Mouse (Mus musculus) adrenal gland, postnatal 4 days (tissue): Measurements from ENCODE around the gene Rnf5. TPM values are rescaled to one million over a fixed set of nuclear protein-coding genes. Genes with fewer than 3 reads are reported as not detected.

ENCODE experiments used
- DNase-seq, 2 experiments: peaks; one replicate each; pipeline ENCODE4 v3.0.0; 2021 to 2022; ENCODE audit warnings: low spot score in 2 of 2, mixed read lengths in 2 of 2
- long read RNA-seq, 2 experiments: library from polyadenylated mRNA; stranded (forward); transcript quantifications; one replicate each; pipeline ENCODE4 v2.0.0; 2021
- total RNA-seq, 2 experiments: library from RNA; stranded (reverse); gene quantifications; 2 replicates each; pipeline ENCODE4 v1.2.3; 2021

The Rnf5 gene
- total RNA-seq, result 10 to 100 TPM; 66.5 to 74.2 TPM
- long read RNA-seq, experiment 1, transcript Rnf5-201 (6 exons, 1,238 nt), result major isoform, 83 of 103 reads
- long read RNA-seq, experiment 1, partial matches to known transcripts, result 4 of 103 reads
- long read RNA-seq, experiment 1, other reads (novel, unspliced or antisense), result 13 of 103 reads
- long read RNA-seq, experiment 2, transcript Rnf5-203 (4 exons, 850 nt), result minor isoform, 5 of 102 reads
- long read RNA-seq, experiment 2, transcript Rnf5-201 (6 exons, 1,238 nt), result major isoform, 77 of 102 reads
- long read RNA-seq, experiment 2, partial matches to known transcripts, result 3 of 102 reads
- long read RNA-seq, experiment 2, other reads (novel, unspliced or antisense), result 17 of 102 reads

DNA sequence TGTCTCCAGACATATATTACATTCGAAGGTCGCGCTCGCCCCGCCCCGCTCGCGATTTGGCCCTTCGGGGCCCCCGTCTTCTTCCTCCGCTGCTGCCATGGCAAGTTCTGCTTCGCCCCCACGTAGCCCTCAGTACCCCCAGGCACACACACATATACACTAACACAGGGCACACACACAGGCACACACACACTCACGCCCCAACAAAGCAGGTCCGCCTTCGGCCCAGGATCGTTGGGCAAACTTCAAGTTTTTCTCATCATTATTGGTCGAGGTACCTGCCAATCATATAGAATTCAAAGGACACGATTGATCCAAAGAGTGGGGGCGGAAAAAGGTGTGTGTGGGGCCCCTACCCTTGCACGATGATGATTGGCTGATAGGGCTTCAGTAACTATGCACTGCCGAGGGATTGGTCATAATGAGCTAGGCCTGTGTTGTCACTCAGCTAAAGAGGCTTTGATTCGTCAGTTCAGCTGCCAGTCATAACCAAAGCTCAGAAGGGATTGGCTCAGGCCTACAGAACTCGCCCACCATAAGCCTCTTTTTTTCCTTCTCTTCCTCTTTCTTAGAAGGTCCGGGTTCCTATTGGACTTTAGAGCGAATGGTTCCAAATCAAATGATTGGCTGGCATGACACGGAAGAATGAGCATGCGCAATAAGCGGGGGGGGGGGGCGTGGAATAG lies at the start of gene Rnf5:
Rnf5 (minus strand) TSS at position 316 of the 686 bp plus-strand sequence.
- peak; percentile 79 to 91 for DNase-seq

DNA sequence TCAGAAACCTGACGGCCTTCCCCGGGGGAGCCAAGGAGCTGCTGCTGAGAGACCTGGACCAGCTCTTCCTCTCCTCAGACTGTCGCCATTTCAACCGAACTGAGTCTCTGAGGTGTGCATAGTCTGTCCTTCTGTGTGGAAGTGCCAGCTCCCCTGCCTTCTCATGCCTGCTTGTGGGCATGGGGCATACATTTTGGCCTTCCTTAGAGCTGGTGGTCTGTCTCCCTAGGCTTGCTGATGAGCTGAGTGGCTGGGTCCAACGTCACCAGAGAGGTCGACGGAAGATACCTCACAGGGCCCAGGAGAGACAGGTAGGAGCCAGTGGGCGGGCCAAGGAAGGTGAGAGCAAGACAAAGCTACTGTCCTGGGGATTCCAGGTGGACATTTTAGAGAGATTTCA lies 49.5 kb upstream of the Rnf5 start:
- DNase-seq, result no peak

DNA sequence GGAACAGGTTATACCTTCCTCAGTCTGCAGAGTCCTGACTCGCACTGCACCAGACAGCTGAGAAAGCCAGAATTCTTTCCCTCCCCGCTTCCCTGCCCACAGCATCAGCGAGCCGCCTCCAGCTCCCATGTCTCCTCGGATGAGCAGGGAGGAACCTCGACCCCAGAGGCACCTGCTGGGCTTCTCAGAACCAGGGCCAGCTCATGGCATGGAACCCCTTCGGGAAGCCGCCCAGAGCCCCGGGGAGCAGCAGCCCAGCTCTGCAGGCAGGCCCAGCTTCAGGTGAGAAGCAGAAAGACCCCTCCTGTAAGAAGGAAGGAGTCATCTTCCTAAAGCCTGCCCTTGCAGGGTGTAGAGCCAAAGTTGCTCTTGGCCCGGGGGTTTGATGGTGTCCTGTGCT lies 49.1 kb upstream of the Rnf5 start:
- no peak for DNase-seq

DNA sequence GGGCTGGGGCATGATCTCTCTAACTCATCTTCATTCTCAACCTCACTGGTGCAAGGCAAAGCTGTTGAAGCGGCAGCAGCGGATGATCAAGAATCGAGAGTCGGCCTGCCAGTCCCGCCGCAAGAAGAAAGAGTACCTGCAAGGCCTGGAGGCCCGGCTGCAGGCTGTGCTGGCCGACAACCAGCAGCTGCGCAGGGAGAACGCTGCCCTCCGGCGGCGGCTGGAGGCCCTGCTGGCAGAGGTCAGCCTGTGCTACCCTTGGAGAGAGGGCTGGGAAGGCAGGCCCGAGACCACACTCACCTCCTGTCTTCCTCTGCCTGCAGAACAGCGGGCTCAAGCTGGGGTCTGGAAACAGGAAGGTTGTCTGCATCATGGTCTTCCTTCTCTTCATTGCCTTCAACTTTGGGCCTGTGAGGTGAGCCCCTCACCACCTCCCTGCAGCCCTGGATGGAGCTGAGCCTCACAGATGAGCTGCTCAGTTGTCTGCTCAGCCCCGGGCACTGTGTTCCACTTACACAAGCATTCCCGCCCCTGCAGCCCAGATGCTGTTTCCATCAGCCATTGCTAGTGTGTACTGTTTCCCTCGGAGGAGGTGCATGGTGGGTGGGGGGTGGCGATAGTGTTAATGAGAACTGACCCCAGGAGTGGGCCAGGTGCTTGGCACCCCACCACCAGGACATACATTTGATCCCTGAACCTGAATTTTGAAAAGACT lies 48.2 kb upstream of the Rnf5 start:
- no peak for DNase-seq

DNA sequence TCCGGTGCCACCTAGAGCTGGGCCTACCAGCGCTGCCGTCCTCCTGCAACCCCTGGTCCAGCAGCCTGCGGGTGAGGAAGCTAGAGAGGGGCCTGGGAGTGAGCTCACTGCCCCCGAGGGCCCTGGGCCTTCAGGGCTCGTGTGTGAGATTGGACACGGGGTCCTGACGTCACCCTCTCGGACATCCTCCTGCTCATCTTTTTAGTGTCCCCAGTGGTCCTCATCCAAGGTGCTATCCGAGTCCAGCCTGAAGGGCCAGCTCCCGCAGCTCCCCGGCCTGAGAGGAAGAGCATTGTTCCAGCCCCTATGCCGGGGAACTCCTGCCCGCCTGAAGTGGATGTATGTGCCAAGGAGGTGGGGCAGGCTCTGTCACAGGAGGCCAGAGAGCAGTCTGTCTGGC lies 47.3 kb upstream of the Rnf5 start:
- no peak for DNase-seq

DNA sequence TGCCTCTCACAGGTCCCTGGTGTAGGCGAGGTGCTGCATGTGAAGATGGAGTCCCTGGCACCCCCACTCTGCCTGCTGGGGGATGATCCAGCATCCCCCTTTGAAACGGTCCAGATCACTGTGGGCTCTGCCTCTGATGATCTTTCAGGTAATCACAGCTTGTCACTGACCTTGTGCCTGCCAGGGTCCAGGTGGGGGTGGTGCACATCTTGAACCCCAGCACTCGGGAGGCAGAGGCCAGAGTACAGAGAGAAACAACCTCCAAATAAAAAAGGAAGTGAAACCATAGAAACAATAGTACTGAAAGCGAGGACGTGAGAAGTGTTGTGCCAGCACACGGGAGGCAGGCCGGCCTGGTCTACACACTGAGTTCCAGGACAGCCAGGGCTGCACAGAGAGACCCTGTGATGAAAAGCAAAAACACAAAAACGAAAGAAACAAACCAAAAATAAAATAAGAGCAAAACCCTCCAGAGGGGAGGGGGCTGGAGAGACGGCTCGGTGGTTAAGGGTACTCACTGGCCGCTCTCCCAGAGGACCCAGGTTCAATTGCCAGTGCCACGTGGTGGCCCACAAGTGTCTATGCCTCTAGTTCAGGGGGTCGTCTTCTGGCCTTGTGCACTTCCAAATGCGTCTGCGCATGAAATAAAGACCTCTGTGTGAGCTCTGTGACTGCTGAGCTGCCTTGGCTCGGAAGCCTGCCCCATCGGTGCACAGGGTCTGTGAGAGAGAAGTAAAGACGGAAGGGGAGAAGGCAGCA lies 45.8 kb upstream of the Rnf5 start:
- DNase-seq, result no peak

DNA sequence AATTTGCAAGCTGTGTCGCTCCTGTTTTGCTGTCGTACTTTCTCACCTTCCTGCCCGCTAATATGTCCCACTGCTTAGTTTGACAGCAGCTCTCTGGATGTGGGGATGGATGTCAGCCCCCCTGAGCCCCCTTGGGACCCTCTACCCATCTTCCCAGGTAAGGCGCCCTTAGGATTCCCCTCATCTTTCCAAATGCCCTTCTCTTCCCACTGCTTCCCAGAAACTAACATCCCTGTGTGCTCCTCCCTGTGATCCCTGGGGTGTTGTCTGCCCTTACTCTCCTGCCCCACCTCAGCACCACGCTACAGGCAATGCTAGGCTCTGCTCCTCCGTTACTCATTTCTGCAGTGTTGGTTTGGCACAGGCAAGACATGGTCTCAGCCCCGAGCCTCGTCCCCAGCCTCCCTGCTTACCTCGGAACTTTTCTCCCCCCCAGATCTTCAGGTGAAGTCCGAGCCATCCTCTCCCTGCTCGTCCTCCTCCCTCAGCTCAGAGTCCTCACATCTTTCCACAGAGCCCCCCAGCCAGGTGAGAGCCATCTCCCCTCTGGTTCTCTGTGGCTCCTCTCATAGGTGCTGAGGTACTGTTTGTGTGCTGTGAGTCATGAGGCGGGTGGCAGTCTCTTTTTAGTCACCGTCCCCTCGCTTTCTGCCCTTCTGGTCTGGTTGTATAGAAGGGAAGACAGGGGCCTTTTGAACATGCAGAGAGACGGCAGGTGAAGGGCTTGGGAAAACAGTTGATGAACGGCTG lies 44.8 kb upstream of the Rnf5 start:
- DNase-seq, result no peak

DNA sequence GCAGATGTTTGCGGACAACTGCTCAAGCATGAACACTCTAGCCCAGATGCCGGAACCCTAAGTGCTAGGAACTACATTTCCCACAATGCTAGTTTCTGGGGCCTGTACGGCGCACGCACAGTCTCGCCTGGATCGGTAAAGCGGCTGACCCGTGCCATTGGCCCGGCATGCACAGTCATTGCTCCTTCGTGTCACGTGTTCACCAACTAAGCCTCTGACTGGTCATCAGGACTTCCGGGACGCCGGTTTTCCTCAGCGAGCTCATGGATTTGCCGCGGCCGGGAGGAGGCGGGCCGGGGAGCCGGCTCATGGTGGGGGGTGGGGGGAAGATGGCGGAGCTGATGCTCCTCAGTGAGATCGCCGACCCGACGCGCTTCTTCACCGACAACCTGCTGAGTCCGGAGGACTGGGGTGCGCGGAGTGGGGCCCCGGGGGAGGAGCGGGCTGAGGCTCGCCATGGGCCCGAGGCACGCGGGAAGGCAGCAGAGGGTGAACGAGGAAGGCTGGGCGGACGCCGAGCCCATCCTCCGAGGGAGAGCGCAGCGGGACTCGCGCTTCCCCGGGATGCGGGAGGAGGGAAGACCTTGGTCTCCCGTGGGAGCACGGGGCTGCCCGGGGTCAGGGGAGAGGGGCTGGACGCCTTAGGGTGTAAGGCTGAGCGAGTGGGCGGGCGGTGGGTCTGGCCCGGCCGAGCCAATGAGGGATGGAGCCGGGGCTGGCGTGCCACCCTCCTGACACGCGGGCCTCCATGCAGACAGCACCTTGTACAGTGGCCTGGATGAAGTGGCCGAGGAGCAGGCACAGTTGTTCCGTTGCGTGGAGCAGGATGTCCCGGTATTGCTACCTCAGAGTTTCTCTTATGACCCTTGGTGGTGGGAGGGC lies 43.7 kb upstream of the Rnf5 start, which contains the start of gene Atf6b:
Atf6b (plus strand) TSS at position 241 of the 882 bp plus-strand sequence.
- peak; percentile 71 to 88 for DNase-seq

DNA sequence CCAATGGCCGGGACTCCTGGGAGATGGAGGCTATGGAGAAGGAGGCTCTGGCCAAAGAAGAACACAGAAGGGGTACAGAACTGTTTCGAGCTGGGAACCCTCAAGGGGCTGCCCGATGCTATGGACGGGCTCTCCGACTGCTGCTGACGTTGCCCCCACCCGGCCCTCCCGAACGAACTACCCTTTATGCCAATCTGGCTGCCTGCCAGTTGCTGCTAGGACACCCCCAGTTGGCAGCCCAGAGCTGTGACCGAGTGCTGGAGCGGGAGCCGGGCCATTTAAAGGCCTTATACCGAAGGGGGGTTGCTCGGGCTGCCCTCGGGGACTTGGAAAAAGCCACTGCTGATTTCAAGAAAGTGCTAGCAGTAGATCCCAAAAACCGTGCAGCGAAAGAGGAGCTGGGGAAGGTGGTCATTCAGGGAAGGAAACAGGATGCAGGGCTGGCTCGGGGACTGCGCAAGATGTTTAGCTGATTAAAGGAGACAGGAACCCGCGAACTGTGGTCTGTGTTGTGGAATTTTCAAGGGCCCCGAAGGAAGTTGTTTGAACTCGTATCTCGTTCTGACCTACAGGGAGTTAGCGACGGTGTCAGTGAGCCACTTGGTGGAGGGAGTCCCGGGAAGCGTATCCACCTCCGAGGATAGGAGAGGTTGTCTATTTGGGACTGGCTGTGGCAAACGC lies 42.5 kb upstream of the Rnf5 start:
- DNase-seq, result no peak

DNA sequence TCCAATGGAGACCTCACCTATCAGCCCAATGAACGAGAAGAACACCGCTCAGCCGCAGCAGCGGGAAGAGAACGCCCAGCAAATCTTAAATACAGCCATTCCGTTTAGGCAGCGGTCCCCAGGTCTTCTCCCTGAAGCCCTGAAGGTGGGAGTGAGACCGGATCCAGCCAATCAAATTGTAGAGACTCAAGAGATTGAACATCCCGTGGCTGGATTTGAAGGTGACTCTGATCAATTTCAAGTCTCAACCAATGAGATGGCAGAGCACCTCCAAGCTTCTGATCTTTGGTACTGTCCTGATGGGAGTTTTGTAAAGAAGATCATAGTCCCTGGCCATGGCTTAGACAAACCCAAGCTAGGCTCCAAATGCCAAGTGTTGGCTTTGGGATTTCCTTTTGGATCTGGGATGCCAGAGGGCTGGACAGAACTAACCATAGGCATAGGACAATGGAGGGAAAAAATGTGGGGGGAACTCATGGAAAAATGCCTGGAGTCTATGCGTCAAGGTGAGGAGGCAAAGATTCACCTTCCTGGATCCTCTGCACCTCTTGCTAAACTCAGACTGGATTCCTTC lies 41.9 kb upstream of the Rnf5 start:
- DNase-seq, result no peak

DNA sequence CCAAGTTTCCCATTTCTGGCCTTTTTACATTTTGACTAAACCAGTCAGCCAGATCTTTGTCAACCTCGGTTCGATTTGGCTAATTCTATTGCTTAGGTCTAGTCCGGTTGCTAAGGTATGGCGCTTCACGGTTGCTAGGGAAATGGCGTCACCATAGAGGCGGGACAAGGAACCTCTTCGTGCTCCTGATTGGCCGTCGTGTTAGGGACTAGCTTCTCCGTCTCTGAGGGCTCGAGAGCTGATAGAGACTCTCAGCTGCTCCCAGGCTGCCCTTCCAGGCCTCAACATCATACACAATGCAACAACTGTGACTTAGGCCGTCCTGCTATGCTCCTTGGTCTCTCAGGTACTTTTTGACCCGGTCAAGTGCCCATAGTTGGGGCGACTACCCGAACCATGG lies 41.1 kb upstream of the Rnf5 start, which contains the start of gene Fkbpl:
Fkbpl (plus strand) TSS at position 157 of the 400 bp plus-strand sequence.
- peak; percentile 71 to 88 for DNase-seq

DNA sequence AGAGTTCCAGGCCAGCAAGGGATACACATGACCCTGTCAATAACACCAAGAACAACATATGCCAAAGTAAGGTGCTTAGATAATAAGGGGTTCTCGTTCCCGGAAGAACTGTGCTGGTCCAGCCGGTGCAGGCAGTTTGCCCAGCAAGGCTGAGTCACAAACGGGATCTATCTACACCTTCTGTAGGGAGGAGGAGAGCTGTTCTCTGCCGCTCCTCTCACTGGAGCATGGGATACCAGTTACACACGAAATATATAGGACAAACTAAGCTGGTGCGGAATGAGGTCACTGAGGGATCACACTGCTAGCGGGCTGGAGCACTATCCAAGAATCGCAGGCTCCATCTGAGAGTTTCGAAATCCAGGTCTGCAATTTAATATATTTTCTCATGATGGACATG lies 40.5 kb upstream of the Rnf5 start:
- no peak for DNase-seq

DNA sequence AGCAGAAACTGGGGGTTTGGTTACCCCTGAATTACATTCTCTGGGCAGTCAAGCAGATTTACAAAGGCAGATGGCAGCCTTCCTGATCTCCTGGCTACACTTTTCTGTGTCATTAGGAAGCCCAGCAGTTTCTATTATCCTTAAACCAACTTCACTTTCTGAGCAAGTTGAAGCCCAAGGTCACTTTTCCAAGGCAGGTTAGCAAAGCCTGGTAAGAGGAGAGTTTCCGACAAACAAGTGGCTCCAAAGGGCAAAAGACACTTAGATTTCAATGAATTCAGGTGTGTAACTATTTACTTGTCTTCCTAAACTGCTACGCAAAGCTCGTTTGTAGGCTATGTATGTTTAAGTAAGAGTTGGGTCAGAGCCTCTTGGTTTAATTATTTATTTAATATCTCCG lies 39.9 kb upstream of the Rnf5 start:
- DNase-seq, result no peak

DNA sequence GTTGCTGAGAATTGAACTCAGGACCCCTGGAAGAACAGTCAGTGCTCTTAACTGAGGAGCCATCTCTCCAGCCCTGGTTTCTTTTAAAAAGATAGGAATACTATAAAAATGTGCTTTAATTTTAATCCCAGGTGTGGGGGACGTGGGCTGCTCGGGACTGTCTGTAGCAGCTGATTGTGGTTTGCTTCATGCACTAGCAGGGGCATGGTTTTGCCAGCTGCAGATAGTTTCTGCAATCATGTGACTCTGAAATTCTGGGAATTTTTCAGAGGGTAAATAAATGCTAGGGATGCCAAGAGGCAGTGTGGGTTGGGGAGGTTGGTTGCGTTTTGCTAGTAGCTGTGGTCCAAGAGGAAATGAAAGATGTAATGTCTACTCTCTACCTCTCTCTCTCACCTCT lies 38.5 kb upstream of the Rnf5 start:
- DNase-seq, result no peak

DNA sequence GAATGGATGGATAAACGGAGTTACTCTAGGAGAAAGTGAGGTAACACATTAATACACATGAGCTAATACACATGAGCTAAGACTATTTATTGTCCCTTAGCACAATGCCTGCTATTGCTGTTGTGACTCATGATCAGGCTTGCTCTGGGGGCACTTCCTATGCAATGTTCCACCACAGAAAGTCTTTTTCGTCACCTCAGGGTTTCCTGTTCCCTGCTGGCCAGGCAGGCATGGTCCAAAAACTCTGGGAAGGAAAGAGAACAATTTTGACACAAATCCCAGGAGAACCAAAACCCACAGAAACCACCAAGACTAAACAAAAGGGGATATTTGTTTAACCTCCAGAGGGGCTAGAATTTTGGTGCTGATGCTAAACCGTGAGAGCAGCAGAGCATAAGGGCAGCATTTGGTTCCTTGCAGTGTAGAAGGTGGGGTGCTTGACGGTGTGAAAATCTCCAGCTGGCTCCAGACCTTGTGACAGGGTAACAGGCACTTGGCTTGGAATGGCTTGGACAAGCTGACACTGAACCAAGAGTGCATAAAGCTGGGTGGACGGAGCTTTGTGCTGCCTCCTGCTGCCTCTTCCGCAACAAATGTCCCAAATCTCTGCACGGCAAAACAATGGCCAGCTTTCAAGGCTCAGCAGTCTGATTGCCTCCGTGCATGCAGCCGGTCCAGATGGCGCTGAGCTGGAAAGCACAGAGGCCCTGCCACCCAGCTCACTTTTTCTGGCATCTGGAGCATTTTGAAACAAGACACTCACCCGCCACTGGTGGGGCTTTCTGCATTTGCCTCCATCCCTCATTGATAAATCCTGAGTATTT lies 37.5 kb upstream of the Rnf5 start:
- no peak for DNase-seq

DNA sequence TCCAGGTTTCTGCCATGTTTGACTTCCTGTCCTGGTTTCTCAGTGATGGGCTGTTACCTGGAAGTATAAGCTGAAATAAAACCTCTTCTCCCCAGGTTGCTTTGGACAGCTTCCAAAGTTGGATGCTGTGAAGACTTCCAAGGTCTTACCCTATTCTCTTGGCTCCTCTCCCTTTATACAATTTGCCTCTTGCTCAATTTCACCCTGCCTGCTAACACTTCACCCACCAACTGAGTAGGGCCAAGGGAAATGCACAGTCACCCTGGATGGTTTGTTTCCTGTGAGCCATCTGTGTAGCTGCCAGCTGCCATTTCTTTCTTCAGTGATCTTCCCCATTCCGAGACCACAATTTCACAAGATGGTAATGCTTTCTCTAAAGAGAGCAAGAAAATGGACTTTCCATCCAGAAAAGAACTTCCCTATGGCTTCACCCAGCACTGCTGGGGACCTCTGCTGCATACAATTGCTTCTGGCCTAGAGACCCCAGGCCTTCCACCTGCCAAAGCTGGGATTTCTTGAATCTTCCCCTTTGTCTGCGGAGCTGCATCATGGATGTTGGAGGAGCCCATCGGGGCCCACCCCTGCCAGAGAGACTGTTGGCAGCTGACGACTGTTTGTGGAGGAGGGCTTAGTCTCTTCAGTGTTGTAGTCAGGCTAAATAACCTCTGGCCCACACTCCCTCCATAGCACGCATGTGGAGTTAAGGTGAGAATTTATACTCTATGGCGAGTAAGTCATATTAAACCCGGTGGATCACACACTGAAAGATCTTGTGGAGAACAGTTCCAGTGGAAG lies 36.2 kb upstream of the Rnf5 start:
- DNase-seq, result no peak

DNA sequence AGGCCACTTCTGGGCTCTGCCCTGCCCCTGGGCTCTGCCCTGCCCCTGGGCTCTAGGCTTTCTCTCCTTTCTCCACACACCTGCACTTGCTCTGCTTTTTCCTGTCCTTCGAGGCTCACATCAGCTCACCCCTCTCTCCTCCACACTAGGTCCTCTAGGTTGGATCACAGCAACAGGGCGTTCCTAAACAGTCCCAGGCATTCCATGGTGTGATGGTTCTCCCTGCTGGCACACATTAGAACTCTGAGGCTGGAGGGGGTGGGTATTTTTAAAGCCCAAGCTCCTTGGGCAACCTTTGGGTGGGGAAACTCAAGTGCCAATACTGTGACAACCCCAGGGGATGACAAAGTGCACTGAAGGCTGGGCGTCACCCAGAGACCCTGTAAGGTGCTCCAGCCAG lies 34.0 kb upstream of the Rnf5 start:
- DNase-seq, result no peak
